Mouse (Mus musculus) layer of hippocampus, adult 2 months (tissue): ENCODE measurements at regions not wholly inside any gene's neighbourhood (a gene's known extent, or its start where the extent isn't known, plus 50 kb on each side); places are given as distances from the start of the nearest gene placed in this dataset.

Experiments
- DNase-seq, 2 experiments: peaks; one replicate each; pipeline ENCODE4 v3.0.0; 2022; ENCODE audit warnings: low spot score in 2 of 2
- H3K27ac ChIP-seq: fragments of 200-600 bp; 2 replicates; pipeline ENCODE4 v1.8.1; 2022
- H3K4me3 ChIP-seq: fragments of 200-600 bp; 2 replicates; pipeline ENCODE4 v1.8.1; 2022; ENCODE audit warnings: mild to moderate bottlenecking
- CTCF ChIP-seq: fragments of 200-600 bp; conservative IDR thresholded peaks from 2 replicates; pipeline ENCODE4 v1.8.1; 2022; ENCODE audit warnings: antibody characterized with exemption, mild to moderate bottlenecking, moderate library complexity

DNA sequence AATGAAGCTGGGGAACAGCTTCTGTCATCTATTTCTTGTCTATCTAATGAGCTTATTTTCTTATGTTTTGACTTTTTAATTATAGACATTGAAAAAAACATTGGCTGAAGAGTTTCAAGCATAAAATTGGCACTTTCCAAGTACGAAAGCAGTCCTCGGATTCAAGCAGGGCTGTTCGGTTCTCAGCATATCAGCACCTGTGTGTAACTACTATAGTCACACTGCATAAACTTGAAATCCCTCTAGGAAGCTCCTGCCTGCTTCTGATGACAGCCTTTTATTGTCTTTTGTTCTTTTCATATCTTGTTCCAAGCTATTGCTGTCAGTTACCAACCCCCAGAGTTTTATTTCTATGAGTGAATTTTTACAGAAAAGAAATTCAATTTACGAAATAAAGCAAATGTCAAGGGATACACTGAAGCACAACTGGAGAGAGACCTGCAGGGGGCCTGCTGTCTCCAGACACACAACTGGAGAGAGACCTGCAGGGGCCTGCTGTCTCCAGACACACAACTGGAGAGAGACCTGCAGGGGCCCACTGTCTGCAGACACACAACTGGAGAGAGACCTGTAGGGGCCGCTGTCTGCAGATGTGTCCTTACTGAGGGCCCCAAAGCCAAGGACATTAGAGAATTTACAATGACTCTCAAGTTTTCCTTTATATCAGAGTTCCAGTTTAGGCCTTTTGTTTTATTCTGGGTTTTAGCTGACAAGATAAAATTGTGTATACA is 165.3 kb downstream of the Fam198b start:
- H3K4me3 ChIP-seq, result no peak overlapping the region
- TF ChIP-seq CTCF, result 0 out of 2 replicates have a peak, but pooled peaks have one; percentile 7
- no peak for DNase-seq
- no peak overlapping the region for H3K27ac ChIP-seq

- DNase-seq, result no peak
- H3K4me3 ChIP-seq, result no peak overlapping the region
- TF ChIP-seq CTCF, result no peak
- H3K27ac ChIP-seq, result no peak overlapping the region
These were observed 166.6 kb downstream of the Fam198b start for GRCm38 (mm10) chr3:80050920-80051319.

DNA sequence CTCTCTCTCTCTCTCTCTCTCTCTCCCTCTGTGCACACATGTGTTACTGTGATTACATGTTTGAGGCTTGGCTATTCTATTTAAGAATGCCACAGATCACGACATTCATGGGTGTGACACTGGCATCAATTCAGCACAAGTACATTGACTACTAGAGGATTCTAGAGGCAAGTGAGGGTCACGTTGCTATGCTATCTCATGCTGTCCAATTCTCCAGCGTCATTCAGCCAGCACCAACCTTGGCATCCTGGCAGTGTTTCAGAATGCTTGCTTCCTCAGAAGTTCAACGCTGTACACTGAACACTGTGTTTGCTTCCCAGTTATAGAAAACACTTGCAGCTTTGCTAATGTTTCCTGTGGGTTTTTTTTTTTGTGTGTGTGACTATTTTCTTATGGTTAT is 167.6 kb downstream of the Fam198b start:
- H3K4me3 ChIP-seq, result no peak overlapping the region
- no peak for TF ChIP-seq CTCF
- no peak overlapping the region for H3K27ac ChIP-seq
- no peak for DNase-seq

GRCm38 (mm10) chr3:80052879-80053278 is 168.5 kb downstream of the Fam198b start:
- no peak for DNase-seq
- Histone ChIP-seq H3K4me3 (no peak overlapping the region), H3K27ac (no peak overlapping the region)
- no peak for TF ChIP-seq CTCF

GRCm38 (mm10) chr3:80053435-80053834 is 169.1 kb downstream of the Fam198b start:
- Histone ChIP-seq H3K27ac (no peak overlapping the region), H3K4me3 (no peak overlapping the region)
- no peak for TF ChIP-seq CTCF
- DNase-seq, result no peak

DNA sequence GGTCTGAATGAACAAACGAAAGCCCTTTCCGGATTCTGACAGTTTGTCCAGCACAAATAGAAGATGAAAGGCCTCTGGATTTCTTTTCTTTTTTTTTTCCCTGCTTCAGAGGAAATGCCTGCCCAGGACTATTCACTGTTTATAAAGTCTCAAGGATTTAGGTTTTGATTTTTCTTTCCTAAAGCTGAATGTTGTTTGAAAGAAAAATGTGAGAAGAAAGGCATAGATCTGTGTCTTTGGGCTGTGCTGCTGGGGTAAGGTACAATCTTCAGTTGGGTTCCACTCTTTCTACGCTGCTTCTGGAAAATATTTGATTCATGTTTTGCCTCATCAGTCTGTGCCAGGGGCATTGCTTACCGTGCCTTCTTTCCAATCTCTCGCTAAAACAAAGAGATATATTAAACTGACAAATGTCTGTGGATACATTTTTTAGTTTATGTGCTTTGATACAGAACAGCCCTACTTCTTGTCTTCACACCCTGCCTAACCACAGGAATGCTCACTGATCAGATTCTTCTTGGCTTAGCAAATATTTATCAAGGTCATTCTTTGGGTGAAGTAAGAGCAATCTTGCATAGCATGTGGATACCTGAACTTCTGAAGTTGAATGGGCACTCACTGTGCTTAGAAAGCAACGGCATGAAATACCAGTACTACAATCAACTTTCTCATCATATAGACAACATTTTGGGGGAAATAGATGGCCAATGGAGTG is 172.5 kb downstream of the Fam198b start:
- no peak for DNase-seq
- Histone ChIP-seq H3K27ac (no peak overlapping the region), H3K4me3 (no peak overlapping the region)
- no peak for TF ChIP-seq CTCF

GRCm38 (mm10) chr3:80058722-80059121 is 174.4 kb downstream of the Fam198b start:
- Histone ChIP-seq H3K4me3 (no peak overlapping the region), H3K27ac (no peak overlapping the region)
- peak; percentile 98 for TF ChIP-seq CTCF
- peak; percentile 47 to 69 for DNase-seq

- no peak for TF ChIP-seq CTCF
- no peak for DNase-seq
These were observed 186.4 kb downstream of the Fam198b start for GRCm38 (mm10) chr3:80070726-80071125.

GRCm38 (mm10) chr3:80079801-80080418 is 195.6 kb downstream of the Fam198b start:
- peak; percentile 92 for TF ChIP-seq CTCF
- peak overlapping the region; percentile 55 for H3K4me3 ChIP-seq
- H3K27ac ChIP-seq, result peak overlapping the region; percentile 93
- peak; percentile 70 to 81 for DNase-seq

More at GRCm38 (mm10) chr3:80070726-80071125, 186.4 kb downstream of the Fam198b start:
- no peak overlapping the region for H3K4me3 ChIP-seq
- no peak overlapping the region for H3K27ac ChIP-seq

- peak overlapping the region; percentile 93 for H3K27ac ChIP-seq
- no peak overlapping the region for H3K4me3 ChIP-seq
- no peak for TF ChIP-seq CTCF
- no peak for DNase-seq
These were observed 196.9 kb downstream of the Fam198b start for GRCm38 (mm10) chr3:80081210-80081609.

DNA sequence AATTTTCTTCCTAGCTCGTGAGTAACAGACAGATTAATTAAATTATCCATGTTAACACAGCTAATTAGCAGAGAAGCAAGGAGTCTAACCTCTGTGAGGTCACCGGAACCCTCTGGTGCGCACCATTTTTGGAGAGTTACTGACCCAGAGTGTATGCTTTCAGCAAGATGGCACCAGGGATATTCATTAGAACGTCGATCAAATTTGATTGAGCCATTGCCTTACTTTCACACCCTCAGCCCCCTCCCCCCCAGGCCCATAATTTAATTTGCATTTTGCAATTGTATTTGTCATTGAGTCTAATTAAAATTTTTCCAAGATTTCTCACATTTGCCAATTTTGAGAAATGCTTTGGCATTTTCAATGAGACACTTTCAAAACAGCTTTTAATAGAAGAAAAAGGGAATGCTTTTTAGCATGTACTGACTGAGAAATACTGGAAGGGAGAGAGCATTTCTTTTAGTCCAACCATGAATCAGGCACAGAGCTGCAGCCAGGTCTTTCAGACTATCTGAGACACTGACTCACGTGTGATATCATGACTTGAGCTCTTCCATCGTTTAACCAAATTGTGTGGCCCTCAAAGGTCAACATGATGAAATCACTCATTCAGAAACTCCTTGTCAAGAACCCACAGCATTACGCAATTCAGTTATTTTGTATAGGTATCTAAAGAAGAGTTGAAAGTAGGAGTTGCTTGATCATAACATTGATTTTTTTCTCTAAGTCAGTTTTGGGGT is 198.6 kb downstream of the Fam198b start:
- no peak for TF ChIP-seq CTCF
- Histone ChIP-seq H3K27ac (peak overlapping the region; percentile 93), H3K4me3 (no peak overlapping the region)
- DNase-seq, result no peak

DNA sequence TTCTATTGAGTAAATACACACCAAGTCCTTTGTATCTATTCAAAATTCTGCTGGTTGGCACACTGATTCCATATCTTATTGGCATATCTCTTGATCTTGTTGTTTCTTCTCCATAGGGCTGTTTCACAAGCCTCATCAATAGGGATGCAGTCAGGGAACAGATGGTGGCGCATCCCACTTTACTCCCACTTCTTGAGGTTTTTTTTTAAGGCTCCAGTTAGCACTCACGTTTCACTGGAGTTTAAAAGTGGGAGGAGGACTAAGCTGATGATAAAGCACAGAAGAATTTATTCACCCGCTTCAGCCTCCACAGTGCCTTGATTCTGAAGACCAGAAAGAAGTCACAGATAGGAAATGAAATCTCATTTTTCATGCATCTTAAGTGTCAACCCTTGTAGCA is 199.8 kb downstream of the Fam198b start:
- peak overlapping the region; percentile 93 for H3K27ac ChIP-seq
- no peak overlapping the region for H3K4me3 ChIP-seq
- TF ChIP-seq CTCF, result no peak
- DNase-seq, result peak; percentile 32 to 42

- DNase-seq, result no peak
- TF ChIP-seq CTCF, result no peak
- H3K27ac ChIP-seq, result no peak overlapping the region
- no peak overlapping the region for H3K4me3 ChIP-seq
These were observed 215.3 kb downstream of the Fam198b start for GRCm38 (mm10) chr3:80099625-80100024.
